Mouse (Mus musculus): Measurements from ENCODE around the gene Ceacam13.
"Not testable (repeated sequence)": the region's sequence is repeated elsewhere in the genome, so short reads cannot be mapped to it uniquely, and the experiment has no call there.

The Ceacam13 gene

DNA sequence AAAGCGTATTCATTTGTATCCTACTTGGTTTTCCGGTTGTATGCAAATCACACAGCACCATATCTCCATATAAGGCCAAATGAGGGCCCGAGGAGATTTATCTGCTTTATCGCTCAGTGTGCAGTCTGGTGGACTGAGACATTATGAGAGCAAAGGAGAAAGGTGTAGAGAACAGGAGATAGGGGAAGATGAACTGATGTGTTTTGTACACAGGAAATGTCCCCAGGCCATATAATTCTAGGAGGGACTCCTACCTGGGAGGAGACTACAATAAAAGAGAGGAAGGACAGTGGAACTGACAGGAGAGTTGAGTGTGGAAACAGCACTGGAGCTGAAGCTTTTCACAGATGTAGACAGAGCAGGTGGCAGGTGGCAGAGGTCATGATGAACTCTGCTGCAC is at the start of gene Ceacam13:
Gene Ceacam13 (plus strand): TSS at position 301 of the 400 bp plus-strand sequence.
- DNase-seq (ENCODE audit: extremely low spot score, low read depth, low spot score): no peak

DNA sequence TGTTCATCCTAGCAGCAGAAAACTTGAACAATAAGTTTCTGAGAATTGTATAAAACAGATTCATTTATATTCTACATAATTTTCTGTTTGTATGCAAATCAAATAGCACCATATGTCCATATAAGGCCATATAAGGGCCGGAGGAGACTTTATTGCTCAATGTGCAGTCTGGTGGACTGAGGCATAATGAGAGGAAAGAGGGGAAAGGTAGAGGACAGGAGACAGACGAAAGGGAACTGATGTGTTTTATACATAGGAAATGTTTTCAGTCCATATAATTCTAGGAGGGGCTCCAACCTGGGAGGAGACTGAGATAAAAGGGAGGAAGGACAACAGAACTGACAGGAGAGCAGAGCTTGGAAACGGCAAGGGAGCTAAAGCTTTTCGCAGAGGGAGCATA is 37.9 kb upstream of the Ceacam13 start, which contains the start of gene Ceacam11:
Gene Ceacam11 (plus strand): TSS at position 301 of the 400 bp plus-strand sequence.
- no peak for DNase-seq (ENCODE audit: extremely low spot score, low read depth, low spot score)

DNA sequence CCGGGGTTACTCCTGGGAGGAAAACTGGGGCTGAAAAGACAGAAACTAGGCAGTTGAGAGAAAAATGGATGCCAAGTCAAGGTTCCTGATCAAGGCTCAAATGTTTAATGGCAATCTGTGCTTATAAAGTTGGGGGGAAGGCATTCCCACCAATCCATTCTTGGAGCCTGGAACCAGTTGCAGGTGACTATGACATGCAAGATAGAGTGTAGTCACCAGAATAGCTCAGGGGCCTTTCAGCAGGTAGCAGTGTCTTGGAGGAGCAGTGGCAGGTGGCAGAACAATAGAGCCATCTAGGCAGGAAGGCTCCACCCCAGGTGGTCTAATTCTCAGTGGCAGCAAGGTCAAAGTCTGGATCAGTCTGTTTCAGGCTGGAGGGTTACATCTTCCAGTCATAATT is 8.6 kb upstream of the Ceacam13 start:
- not testable (repeated sequence) for DNase-seq (ENCODE audit: extremely low spot score, low read depth, low spot score)

DNA sequence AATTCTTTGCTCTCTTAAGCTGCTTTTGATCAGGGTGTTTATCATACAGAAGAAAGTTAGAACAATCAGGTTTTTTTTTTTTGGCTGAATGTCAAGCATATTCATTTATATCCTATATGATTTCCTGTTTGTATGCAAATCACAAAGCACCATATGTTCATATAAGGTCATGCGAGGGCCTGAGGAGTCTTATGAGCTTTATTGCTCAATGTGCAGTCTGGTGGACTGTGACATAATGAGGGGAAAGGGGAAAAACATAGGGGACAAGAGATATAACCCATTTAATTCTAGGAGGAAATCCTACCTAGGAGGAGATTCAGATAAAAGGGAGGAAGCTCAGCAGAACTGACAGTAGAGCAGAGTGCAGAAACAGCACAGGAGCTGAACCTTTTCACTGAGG is 55.9 kb downstream of the Ceacam13 start, which contains the start of gene Ceacam12:
Gene Ceacam12 (plus strand): TSS at position 301 of the 400 bp plus-strand sequence.
- DNase-seq (ENCODE audit: extremely low spot score, low read depth, low spot score): no peak
